Mouse (Mus musculus) E14TG2a.4 (cell line): ENCODE measurements around the gene Hic1.
A peak's percentile ranks its signal among the peaks of the same experiment; 100 is the strongest.

Experiments used
- H3K27me3 ChIP-seq: 2 replicates; pipeline ENCODE4 v1.6.1; 2014; ENCODE audit warnings: low read length, control low read depth; ENCODE audit not compliant: insufficient read depth
- H3K36me3 ChIP-seq: 2 replicates; pipeline ENCODE4 v1.6.1; 2014; ENCODE audit warnings: low read length, control low read depth; ENCODE audit not compliant: insufficient read depth
- H3K4me1 ChIP-seq: replicated peaks from 2 replicates; pipeline ENCODE4 v1.6.1; 2014; ENCODE audit warnings: low read depth, low read length, control low read depth
- H3K4me3 ChIP-seq: replicated peaks from 2 replicates; pipeline ENCODE4 v1.5.1; 2014; ENCODE audit warnings: mild to moderate bottlenecking, low read length
- H3K9me3 ChIP-seq: 2 replicates; pipeline ENCODE4 v1.6.1; 2014; ENCODE audit warnings: low read length, control low read depth
- CTCF ChIP-seq: conservative IDR thresholded peaks from 2 replicates; pipeline ENCODE4 v1.5.1; 2014; ENCODE audit warnings: low read length
- NANOG ChIP-seq: IDR thresholded peaks from 2 replicates; pipeline ENCODE4 v1.6.1; 2014; ENCODE audit warnings: borderline replicate concordance, low read length, mixed read lengths
- POU5F1 ChIP-seq: IDR thresholded peaks from 2 replicates; pipeline ENCODE4 v1.6.1; 2014; ENCODE audit warnings: low read length, borderline replicate concordance

Gene Hic1

GRCm38 (mm10) chr11:75159564-75159963 lies 9.8 kb downstream of the Hic1 start:
- Histone ChIP-seq H3K4me3 (no peak overlapping the region), H3K36me3 (peaks cover 67% of the 10 kb centered on the region), H3K4me1 (peaks cover 23% of the 10 kb centered on the region), H3K27me3 (peaks cover 19% of the 10 kb centered on the region), H3K9me3 (no peaks in the 10 kb centered on the region)
- TF ChIP-seq CTCF (peak; percentile 38), NANOG (no peak), POU5F1 (no peak)

GRCm38 (mm10) chr11:75158432-75158831 lies 10.9 kb downstream of the Hic1 start:
- Histone ChIP-seq H3K36me3 (peaks cover 64% of the 10 kb centered on the region), H3K9me3 (no peaks in the 10 kb centered on the region), H3K27me3 (peaks cover 8% of the 10 kb centered on the region), H3K4me1 (peaks cover 16% of the 10 kb centered on the region), H3K4me3 (no peak overlapping the region)
- no peak for TF ChIP-seq POU5F1
- no peak for TF ChIP-seq NANOG

GRCm38 (mm10) chr11:75157901-75158300 lies 11.4 kb downstream of the Hic1 start:
- Histone ChIP-seq H3K4me1 (peaks cover 11% of the 10 kb centered on the region), H3K4me3 (no peak overlapping the region), H3K9me3 (no peaks in the 10 kb centered on the region), H3K27me3 (0 out of 2 replicates have a peak, but pooled peaks cover 2% of the 10 kb centered on the region), H3K36me3 (peaks cover 63% of the 10 kb centered on the region)
- TF ChIP-seq POU5F1 (no peak), NANOG (no peak), CTCF (no peak)

- TF ChIP-seq NANOG (no peak), POU5F1 (no peak), CTCF (no peak)
- no peak overlapping the region for H3K4me3 ChIP-seq
Measured at GRCm38 (mm10) chr11:75157037-75157436, 12.3 kb downstream of the Hic1 start.

GRCm38 (mm10) chr11:75156416-75156815 lies 12.9 kb downstream of the Hic1 start:
- Histone ChIP-seq H3K4me1 (peaks cover 7% of the 10 kb centered on the region; the same call in 1 of the 2 replicates), H3K4me3 (no peak overlapping the region), H3K36me3 (peaks cover 57% of the 10 kb centered on the region), H3K27me3 (no peaks in the 10 kb centered on the region), H3K9me3 (no peaks in the 10 kb centered on the region)
- TF ChIP-seq CTCF (no peak), POU5F1 (no peak), NANOG (no peak)

More at GRCm38 (mm10) chr11:75157037-75157436, 12.3 kb downstream of the Hic1 start:
- Histone ChIP-seq H3K27me3 (no peaks in the 10 kb centered on the region), H3K36me3 (peaks cover 63% of the 10 kb centered on the region), H3K4me1 (peaks cover 7% of the 10 kb centered on the region; the same call in 1 of the 2 replicates), H3K9me3 (no peaks in the 10 kb centered on the region)

- Histone ChIP-seq H3K27me3 (no peaks in the 10 kb centered on the region), H3K4me1 (peaks cover 7% of the 10 kb centered on the region; the same call in 1 of the 2 replicates), H3K9me3 (no peaks in the 10 kb centered on the region), H3K36me3 (peaks cover 54% of the 10 kb centered on the region), H3K4me3 (no peak overlapping the region)
- TF ChIP-seq POU5F1: no peak
Measured at GRCm38 (mm10) chr11:75155985-75156384, 13.3 kb downstream of the Hic1 start.

GRCm38 (mm10) chr11:75154053-75154585 lies 15.2 kb downstream of the Hic1 start:
- no peak for TF ChIP-seq CTCF
- Histone ChIP-seq H3K36me3 (peaks cover 53% of the 10 kb centered on the region), H3K4me1 (peaks cover 7% of the 10 kb centered on the region; the same call in 1 of the 2 replicates), H3K27me3 (no peaks in the 10 kb centered on the region), H3K4me3 (no peak overlapping the region), H3K9me3 (no peaks in the 10 kb centered on the region)

- H3K4me1 ChIP-seq: peaks cover 16% of the 10 kb centered on the region
- H3K9me3 ChIP-seq: no peaks in the 10 kb centered on the region
- TF ChIP-seq CTCF (no peak), POU5F1 (no peak), NANOG (no peak)
- no peak overlapping the region for H3K4me3 ChIP-seq
- H3K36me3 ChIP-seq: peaks cover 51% of the 10 kb centered on the region
- H3K27me3 ChIP-seq: no peaks in the 10 kb centered on the region
Measured at GRCm38 (mm10) chr11:75152603-75153557, 16.4 kb downstream of the Hic1 start.

GRCm38 (mm10) chr11:75150346-75150745 lies 19.0 kb downstream of the Hic1 start:
- no peak overlapping the region for H3K4me3 ChIP-seq
- H3K36me3 ChIP-seq: peaks cover 45% of the 10 kb centered on the region
- H3K9me3 ChIP-seq: no peaks in the 10 kb centered on the region
- TF ChIP-seq CTCF (no peak), NANOG (no peak), POU5F1 (no peak)
- H3K4me1 ChIP-seq: peaks cover 21% of the 10 kb centered on the region
- no peaks in the 10 kb centered on the region for H3K27me3 ChIP-seq
